Mouse (Mus musculus): ENCODE measurements around the gene Spert. TPM values are rescaled to one million over a fixed set of nuclear protein-coding genes. Genes with fewer than 3 reads are reported as not detected.

Spert gene
- total RNA-seq, 2 experiments from 2014 or later: not detected

Other genes with a start within 250 kb of the Spert start
- gene Siah3, start 137.1 kb downstream of the Spert start, total RNA-seq (2021): 10 to 100 TPM in 1 of 2 experiments, 1 to 10 TPM in 1; 9.8 to 10.0 TPM
- gene Erich6b, start 49.1 kb upstream of the Spert start, total RNA-seq (2021): not detected
- gene Cog3, start 161.4 kb upstream of the Spert start, total RNA-seq (2021): 10 to 100 TPM; 25.4 to 27.8 TPM
- 10 to 100 TPM; 13.4 to 14.0 TPM for gene Slc25a30, start 193.9 kb upstream of the Spert start, total RNA-seq (2021)

All from layer of hippocampus, postnatal 36 days (tissue).